Mouse (Mus musculus): ENCODE data around the gene Ankrd44.

GRCm38 (mm10) chr1:54888449-54888848, 37.7 kb downstream of the Ankrd44 start:
- no peak for TF ChIP-seq CTCF (IDR thresholded peaks at IDR 0.05; ENCODE audit: borderline replicate concordance, insufficient read depth, low read depth, low read length)
- TF ChIP-seq POLR2A (IDR thresholded peaks at IDR 0.05; ENCODE audit: borderline replicate concordance, insufficient read depth, low read length), result no peak
